Mouse (Mus musculus) embryonic stem cell, embryonic (primary cell): ENCODE results near the gene S100a7a.

ENCODE experiments used
- CTCF ChIA-PET, 4 experiments: fragments of 300-600 bp in 2 of 4; fragments of 350-600 bp in 2 of 4; sonication (Branson Sonifier 250); formaldehyde crosslinking; loops; one replicate each; lab custom pipeline; 2022; ENCODE audit warnings: inconsistent platforms in 2 of 4; lab: Charles Lee
- POLR2A ChIA-PET, 4 experiments: fragments of 300-600 bp in 2 of 4; fragments of 350-600 bp in 2 of 4; sonication (Branson Sonifier 250); formaldehyde crosslinking; loops; one replicate each; lab custom pipeline; 2022; ENCODE audit warnings: antibody characterized with exemption in 4 of 4, inconsistent platforms in 1 of 4; lab: Charles Lee

S100a7a gene

GRCm38 (mm10) chr3:90653717-90654116 lies at the start of gene S100a7a:
Gene S100a7a, plus strand, starts transcription at chr3:90654017.
- ChIA-PET CTCF (interaction anchor here (0.8 to 3.5 kb wide), 16 partner anchors 9 to 280 kb away, joined by 3 to 16 read pairs (median 4); partner anchors contain the start of gene Snapin (in 3 of the 4)), POLR2A (interaction anchor here in 3 of 4 experiments (0.7 to 1.9 kb wide), 3 partner anchors 163 to 337 kb away, joined by 3 to 6 read pairs (median 5); partner anchors contain the start of gene Snapin (in 2 of the 3))

DNA sequence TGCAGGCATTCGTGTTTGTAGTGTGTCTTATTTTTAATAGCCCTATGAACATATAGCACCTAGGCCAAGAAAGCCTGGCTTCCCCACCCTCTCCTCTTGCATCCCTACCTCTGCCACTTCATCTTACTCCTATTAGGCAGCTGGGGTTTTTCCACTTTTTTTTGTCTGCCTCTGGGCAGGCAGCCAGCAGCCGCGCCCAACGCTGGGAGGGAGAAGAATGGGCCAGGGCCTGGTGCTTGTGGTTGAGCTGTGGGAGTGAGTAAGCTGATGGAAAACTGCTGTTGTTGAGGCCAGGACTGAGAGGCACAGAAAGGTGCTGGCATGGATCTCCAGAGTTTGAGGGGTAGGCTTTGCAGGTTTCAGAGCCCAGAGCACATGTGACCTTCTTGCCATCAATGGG lies 49.4 kb upstream of the S100a7a start:
- ChIA-PET POLR2A (interaction anchor here in 3 of 4 experiments (0.6 to 1.6 kb wide), 11 partner anchors 8 to 1426 kb away, joined by 3 to 6 read pairs (median 4); partner anchors contain the start of gene S100a6 (in 1 of the 3)), CTCF (interaction anchor here (0.5 to 2.0 kb wide), 7 partner anchors 10 to 38 kb away, joined by 3 to 8 read pairs (median 3); no protein-coding TSS in a partner anchor)

DNA sequence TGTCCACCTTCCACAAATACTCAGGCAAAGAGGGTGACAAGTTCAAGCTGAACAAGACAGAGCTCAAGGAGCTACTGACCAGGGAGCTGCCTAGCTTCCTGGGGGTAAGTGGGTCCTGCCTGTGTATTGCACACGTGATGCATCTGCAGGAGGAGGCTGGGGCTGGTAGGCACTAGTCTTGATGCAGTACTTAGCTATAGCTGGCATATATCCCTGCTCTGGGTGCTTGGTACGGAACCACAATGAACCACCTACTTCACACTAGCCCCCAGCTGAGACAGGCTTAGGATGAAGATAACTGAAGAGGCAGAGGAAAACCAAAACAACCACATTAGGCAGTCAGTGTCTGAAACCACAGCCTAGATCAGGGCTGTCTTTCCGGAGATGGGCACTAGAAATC lies 48.8 kb upstream of the S100a7a start:
- CTCF ChIA-PET, result interaction anchor here (0.5 to 2.0 kb wide), 7 partner anchors 9 to 37 kb away, joined by 3 to 8 read pairs (median 4); no protein-coding TSS in a partner anchor
- POLR2A ChIA-PET, result interaction anchor here in 2 of 4 experiments (1.1 to 1.6 kb wide), 4 partner anchors 9 to 92 kb away, joined by 3 to 6 read pairs (median 4); no protein-coding TSS in a partner anchor

DNA sequence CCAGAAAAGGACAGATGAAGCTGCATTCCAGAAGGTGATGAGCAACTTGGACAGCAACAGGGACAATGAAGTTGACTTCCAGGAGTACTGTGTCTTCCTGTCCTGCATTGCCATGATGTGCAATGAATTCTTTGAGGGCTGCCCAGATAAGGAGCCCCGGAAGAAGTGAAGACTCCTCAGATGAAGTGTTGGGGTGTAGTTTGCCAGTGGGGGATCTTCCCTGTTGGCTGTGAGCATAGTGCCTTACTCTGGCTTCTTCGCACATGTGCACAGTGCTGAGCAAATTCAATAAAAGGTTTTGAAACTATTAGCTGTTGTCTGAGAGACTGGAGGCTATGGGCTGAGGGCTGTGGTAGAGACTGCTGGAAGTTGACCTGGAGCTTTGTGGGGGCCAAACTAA lies 48.1 kb upstream of the S100a7a start:
- ChIA-PET CTCF (interaction anchor here in 3 of 4 experiments (1.0 to 2.0 kb wide), 5 partner anchors 8 to 34 kb away, joined by 3 to 8 read pairs (median 5); no protein-coding TSS in a partner anchor), POLR2A (interaction anchor here in 1 of 4 experiments (1.6 kb wide), 1 partner anchor 9 kb away, joined by 6 read pairs; no protein-coding TSS in a partner anchor)

- ChIA-PET CTCF (interaction anchor here in 2 of 4 experiments (0.5 to 1.0 kb wide), 2 partner anchors 8 to 351 kb away, joined by 4 to 5 read pairs; no protein-coding TSS in a partner anchor), POLR2A (interaction anchor here in 1 of 4 experiments (0.7 kb wide), 1 partner anchor 241 kb away, joined by 4 read pairs; no protein-coding TSS in a partner anchor)
Observed at GRCm38 (mm10) chr3:90606185-90606584, 47.6 kb upstream of the S100a7a start.

DNA sequence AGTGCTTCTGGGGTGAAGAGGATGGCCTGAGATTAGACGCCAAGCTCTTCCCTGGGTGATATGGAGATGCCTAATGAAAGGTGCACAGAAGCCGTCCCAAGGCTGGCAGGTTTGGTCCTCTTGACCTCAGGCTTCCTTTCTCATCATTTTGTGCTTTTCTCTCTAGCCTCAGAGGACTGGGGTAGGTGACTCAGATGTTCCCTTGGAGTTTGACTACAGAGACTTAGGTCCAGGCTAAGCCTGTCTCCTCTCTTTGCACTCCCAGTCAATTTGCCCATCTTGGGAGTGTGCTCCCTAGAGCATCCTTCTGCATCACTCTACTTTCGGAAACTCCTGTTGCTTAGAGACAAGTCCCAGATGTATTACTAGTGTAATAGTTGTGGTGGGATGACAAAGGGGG lies 46.5 kb upstream of the S100a7a start:
- POLR2A ChIA-PET, result no interaction called here
- CTCF ChIA-PET, result interaction anchor here in 1 of 4 experiments (1.2 kb wide), 1 partner anchor 102 kb away, joined by 3 read pairs; no protein-coding TSS in a partner anchor

DNA sequence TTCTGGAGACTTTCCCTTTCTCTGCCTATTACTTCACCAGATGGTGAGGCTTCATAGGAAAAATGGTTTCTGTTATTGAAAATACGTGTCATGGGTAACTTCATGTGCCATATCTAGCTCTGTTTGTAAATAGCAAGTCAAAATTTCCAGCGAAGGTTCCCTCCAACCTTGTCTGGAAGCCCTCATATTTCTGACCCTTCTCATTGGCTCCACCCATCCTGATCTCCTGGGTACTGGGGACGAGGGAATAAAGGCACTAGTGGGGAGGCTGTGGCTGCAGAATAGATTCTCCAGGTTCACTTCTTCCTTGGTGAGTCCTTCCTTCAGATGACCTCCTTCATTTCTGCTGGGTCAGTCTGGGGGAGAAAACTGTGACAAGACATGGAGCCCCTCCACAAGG lies 45.6 kb upstream of the S100a7a start, which contains the start of gene S100a5:
S100a5 (plus strand) TSS at position 301 of the 400 bp plus-strand sequence.
- CTCF ChIA-PET, result interaction anchor here in 1 of 4 experiments (1.2 kb wide), 1 partner anchor 102 kb away, joined by 3 read pairs; no protein-coding TSS in a partner anchor
- POLR2A ChIA-PET, result no interaction called here

DNA sequence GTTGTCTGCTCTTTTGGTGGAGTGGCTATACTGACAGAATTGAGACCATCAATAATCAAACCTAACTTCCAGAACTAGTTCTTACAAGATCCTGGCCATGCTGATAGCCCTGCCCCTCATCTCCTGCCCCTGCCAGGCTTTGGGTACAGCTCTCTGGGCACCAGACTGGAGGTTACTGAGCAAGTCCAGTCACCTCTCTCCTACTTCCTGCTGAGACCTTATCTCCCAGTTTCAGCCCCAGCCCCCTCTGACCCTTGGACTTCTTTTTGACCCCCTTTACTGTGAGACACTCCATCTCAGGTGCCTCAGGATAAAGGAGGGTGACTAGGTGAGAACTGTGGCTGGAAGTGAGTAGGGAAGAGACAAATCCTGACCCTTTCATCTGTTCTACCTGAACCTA lies 44.7 kb upstream of the S100a7a start:
- POLR2A ChIA-PET, result interaction anchor here in 1 of 4 experiments (0.7 kb wide), 1 partner anchor 59 kb away, joined by 3 read pairs; no protein-coding TSS in a partner anchor
- CTCF ChIA-PET, result interaction anchor here in 1 of 4 experiments (0.7 kb wide), 1 partner anchor 15 kb away, joined by 5 read pairs; no protein-coding TSS in a partner anchor

DNA sequence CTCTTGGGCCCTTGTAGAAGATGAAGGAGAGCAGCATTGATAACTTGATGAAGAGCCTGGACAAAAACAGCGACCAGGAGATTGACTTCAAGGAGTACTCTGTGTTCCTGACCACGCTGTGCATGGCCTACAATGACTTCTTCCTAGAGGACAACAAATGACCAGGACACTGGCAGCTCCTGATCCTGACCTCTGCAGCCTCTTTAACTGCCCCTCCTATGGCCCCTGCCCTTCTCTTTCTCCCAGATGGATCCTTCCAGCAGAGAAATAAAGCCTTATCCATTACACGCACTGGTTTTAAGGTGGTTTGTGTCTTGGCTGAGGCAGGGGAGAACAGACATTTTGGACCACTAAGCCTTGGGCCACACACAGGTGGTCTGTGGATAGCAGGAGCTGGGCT lies 42.3 kb upstream of the S100a7a start:
- CTCF ChIA-PET, result interaction anchor here in 2 of 4 experiments (0.6 to 1.5 kb wide), 5 partner anchors 25 to 120 kb away, joined by 3 to 4 read pairs (median 3); partner anchors contain the start of gene Snapin (in 1 of the 2)

GRCm38 (mm10) chr3:90612061-90612460 lies 41.8 kb upstream of the S100a7a start:
- CTCF ChIA-PET, result interaction anchor here in 3 of 4 experiments (0.6 to 4.9 kb wide), 8 partner anchors 9 to 104 kb away, joined by 3 to 44 read pairs (median 3); no protein-coding TSS in a partner anchor
- POLR2A ChIA-PET, result interaction anchor here in 2 of 4 experiments (0.6 to 4.0 kb wide), 7 partner anchors 8 to 162 kb away, joined by 3 to 19 read pairs (median 4); partner anchors contain the start of genes S100a4 (in 1 of the 2) and Snapin (in 1 of the 2)

More for the DNA sequence above, 42.3 kb upstream of the S100a7a start:
- POLR2A ChIA-PET, result interaction anchor here in 2 of 4 experiments (0.7 to 4.0 kb wide), 7 partner anchors 8 to 127 kb away, joined by 3 to 19 read pairs (median 4); partner anchors contain the start of gene S100a4 (in 1 of the 2)

DNA sequence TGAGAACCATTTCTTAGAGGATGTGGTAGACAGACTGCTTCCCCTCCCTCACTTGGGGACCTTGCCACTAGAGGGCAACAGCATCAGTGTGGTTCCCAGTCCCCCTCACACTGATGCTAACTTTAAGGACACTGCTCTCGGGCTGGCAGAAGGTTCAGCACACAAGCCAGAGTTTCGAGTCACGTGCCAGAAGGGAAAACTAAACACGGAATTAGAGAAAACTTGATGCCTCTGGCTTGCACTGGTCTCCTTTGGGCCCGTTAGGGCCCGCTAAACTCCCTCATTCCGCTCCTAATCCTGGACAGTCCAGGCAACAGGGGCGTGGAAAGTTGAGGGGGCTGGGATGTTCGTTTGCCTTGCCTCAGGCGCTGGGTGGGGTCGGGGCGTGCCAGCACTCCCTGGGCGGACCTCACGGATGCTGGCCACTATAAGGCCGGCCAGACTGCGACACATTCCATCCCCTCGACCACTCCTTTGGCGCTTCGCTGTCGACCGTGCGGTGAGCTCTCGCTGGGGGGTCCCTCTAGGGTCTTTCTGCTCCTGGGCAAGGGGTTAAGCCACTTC lies 41.0 kb upstream of the S100a7a start, which contains the start of gene S100a6:
S100a6 (plus strand) TSS at position 155 of the 564 bp plus-strand sequence.
- CTCF ChIA-PET, result interaction anchor here (0.6 to 4.9 kb wide), 15 partner anchors 9 to 239 kb away, joined by 3 to 44 read pairs (median 3); partner anchors contain the start of genes S100a14 (in 2 of the 4) and Snapin (in 1 of the 4)
- POLR2A ChIA-PET, result interaction anchor here in 3 of 4 experiments (0.6 to 4.0 kb wide), 12 partner anchors 9 to 163 kb away, joined by 3 to 19 read pairs (median 4); partner anchors contain the start of genes S100a4 (in 1 of the 3) and Snapin (in 1 of the 3)

DNA sequence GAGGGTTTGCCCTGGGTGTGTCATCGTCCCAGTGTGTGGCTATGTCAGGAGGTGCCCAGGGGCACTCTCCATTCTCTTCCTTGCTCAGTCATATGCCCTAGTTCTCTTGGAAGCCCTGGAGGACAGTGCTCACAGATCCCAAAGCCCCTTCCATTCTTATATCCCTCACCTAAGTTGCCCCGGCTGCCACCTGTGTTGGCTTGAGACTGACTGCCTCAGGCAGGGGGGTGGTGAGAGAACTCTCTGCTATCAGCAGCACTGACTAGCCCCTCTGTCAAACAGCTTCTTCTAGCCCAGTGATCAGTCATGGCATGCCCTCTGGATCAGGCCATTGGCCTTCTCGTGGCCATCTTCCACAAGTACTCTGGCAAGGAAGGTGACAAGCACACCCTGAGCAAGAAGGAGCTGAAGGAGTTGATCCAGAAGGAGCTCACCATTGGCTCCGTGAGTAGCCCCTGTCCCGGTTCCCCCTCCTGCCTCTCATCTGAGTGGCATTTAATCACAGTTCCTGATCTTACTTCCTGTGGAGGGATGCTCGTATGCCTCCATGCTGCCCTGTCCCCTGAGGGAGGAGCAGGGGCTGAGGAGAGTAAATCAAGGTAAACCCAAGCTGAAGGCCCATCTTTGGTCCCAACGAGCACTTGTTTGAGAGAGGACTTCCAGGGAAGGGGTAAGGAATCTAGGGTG lies 40.2 kb upstream of the S100a7a start:
- ChIA-PET POLR2A (interaction anchor here in 3 of 4 experiments (0.6 to 4.0 kb wide), 13 partner anchors 9 to 108 kb away, joined by 3 to 19 read pairs (median 4); no protein-coding TSS in a partner anchor), CTCF (interaction anchor here (0.6 to 4.9 kb wide), 23 partner anchors 8 to 240 kb away, joined by 3 to 44 read pairs (median 4); partner anchors contain the start of genes S100a14 (in 1 of the 4) and Snapin (in 1 of the 4))

DNA sequence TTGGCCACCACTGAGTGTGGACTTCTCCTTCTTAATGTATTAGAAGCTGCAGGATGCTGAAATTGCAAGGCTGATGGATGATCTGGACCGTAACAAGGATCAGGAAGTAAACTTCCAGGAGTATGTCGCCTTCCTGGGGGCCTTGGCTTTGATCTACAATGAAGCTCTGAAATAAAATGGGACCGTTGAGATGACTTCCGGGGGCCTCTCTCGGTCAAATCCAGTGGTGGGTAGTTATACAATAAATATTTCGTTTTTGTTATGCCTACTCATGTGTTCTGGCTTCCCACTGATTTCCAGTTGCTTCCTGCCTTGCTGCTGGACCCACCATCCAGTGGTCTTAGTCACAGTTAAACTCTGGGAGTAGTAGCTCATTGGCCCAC lies 39.7 kb upstream of the S100a7a start:
- POLR2A ChIA-PET, result interaction anchor here in 2 of 4 experiments (0.6 to 4.0 kb wide), 14 partner anchors 9 to 134 kb away, joined by 3 to 19 read pairs (median 5); no protein-coding TSS in a partner anchor
- CTCF ChIA-PET, result interaction anchor here (0.6 to 4.9 kb wide), 23 partner anchors 9 to 241 kb away, joined by 3 to 44 read pairs (median 4); partner anchors contain the start of genes S100a14 (in 1 of the 4) and Snapin (in 1 of the 4)

DNA sequence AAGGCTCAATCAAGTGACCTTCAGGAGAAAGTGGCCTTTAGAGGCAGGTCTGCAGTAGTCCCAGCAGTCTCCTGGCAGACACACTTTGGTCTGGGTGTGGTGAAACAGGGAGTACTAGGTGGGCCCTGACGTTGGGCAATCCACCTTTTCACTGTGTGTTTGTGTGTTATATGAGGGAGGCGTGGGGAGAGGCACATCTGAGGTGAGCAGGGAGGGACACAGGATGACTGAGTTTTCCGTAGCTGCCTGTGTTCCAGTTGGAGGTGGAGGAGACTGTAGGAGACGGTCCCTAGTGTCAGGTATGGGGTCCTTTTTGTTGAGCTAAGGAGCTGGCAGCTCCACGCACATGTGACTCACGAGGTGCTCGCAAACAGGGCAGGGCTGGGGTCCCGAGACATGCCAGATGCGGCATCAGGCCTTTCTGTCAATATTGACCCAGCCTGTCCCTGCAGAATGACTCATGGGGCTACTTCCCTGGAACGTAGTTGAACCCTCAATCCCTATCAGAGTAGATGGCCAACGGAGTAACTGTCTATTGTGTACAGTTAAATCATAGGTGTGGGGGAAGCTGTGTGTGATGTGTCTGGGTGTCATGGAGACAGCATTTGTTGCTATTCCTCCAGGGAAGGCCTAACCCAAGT lies 39.1 kb upstream of the S100a7a start:
- CTCF ChIA-PET, result interaction anchor here (0.6 to 4.9 kb wide), 25 partner anchors 9 to 241 kb away, joined by 3 to 44 read pairs (median 4); partner anchors contain the start of genes Chtop (in 1 of the 4), S100a14 (in 1 of the 4) and Snapin (in 1 of the 4)
- POLR2A ChIA-PET, result interaction anchor here in 3 of 4 experiments (0.6 to 2.9 kb wide), 17 partner anchors 10 to 135 kb away, joined by 3 to 18 read pairs (median 5); partner anchors contain the start of gene Snapin (in 2 of the 3)

GRCm38 (mm10) chr3:90615415-90615814 lies 38.4 kb upstream of the S100a7a start:
- CTCF ChIA-PET, result interaction anchor here in 3 of 4 experiments (0.6 to 4.9 kb wide), 17 partner anchors 8 to 242 kb away, joined by 3 to 44 read pairs (median 4); partner anchors contain the start of gene Chtop (in 1 of the 3)
- POLR2A ChIA-PET, result interaction anchor here (0.5 to 2.9 kb wide), 17 partner anchors 11 to 140 kb away, joined by 3 to 18 read pairs (median 5); partner anchors contain the start of genes Snapin (in 2 of the 4) and Chtop (in 1 of the 4)

DNA sequence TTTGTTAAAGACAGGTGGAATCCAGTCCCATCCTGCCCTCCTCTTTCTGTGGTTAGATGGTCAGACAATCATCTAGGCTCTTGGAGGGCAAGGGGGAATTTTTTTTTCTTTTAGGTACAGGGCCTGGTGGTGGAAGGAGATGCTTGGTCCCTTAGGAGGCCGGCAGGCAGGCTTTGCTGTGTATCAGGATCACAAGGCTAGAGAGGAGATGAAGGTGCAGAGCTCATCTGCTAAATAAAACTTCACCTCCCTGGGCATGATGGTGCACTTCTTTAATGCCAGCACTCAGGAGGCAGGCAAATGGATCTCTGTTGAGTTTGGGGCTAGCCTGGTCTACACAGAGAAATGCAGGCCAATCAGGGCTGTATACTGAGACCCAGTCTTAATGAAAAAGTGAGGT lies 37.9 kb upstream of the S100a7a start:
- POLR2A ChIA-PET, result interaction anchor here (0.5 to 1.7 kb wide), 9 partner anchors 29 to 141 kb away, joined by 3 to 7 read pairs (median 5); partner anchors contain the start of genes Snapin (in 2 of the 4) and Chtop (in 1 of the 4)
- CTCF ChIA-PET, result interaction anchor here in 3 of 4 experiments (0.6 to 4.9 kb wide), 6 partner anchors 12 to 242 kb away, joined by 3 to 44 read pairs (median 4); no protein-coding TSS in a partner anchor
